24 mouse cellular contexts compared by ENCODE assay signal in the genomic region with DNA sequence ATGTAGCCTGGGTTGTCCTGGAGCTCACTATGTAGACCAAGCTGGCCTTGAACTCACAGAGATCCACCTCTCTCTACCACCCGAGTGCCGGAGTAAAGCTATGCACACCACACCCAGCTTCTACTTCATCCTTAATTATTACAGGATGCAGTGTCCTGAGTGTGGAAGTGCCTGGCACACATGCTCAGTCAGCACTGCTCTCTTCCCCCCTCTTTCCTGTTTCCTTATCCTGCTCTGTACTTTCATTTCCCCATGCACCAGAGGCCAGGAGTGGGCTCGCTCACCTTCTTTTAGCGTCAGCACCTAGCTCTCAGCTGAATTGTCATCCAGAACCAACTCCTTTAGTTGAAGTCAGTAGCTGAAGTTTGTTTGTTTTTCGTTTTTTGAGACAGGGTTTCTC. TPM values are rescaled to one million over a fixed set of nuclear protein-coding genes. Genes with fewer than 3 reads are reported as not detected.
A peak's percentile ranks its signal among the peaks of the same experiment; 100 is the strongest.
DNase-seq lines count a peak whose midpoint lies in the region; ATAC-seq and TF ChIP-seq lines count a peak whose summit lies in the region.
"Had no signal": no experiment of that assay in that cellular context is flagged by ENCODE, and none has a peak within 500 bp of the region (broad histone marks: within the 10 kb centered on the region; RNA-seq: fewer than 3 reads in every experiment).

No protein-coding gene starts in this region.

- no peak for DNase-seq in heart, adult 2 months
- DNase-seq in kidney, postnatal 25 days = peak; percentile 8 to 45
- no peak for DNase-seq in kidney, adult 11 months
- no peak for DNase-seq in adrenal gland, postnatal 4 days (ENCODE audit: low spot score in 2 of 2)
- DNase-seq: adrenal gland, postnatal 10 days; adrenal gland, postnatal 25 days; cerebellum, adult 11 months; cerebellum, adult 18-20 months; cerebellum, adult 8-10 months; cerebellum, adult 9-11 months; cerebellum, postnatal 14 days; cerebellum, postnatal 36 days; embryo, embryonic 11 days had no signal

- 51% methylated on average over 5 of the region's 5 CpGs for WGBS in heart, adult 2 months
- WGBS in heart, embryonic 11.5 days (ENCODE audit: insufficient replicate concordance) = 70% methylated on average over 5 of the region's 5 CpGs

- H3K9ac ChIP-seq in heart, adult 2 months (ENCODE audit: low read depth, low read length) = no peak overlapping the region
- H3K9ac ChIP-seq in heart, embryonic 11.5 days (ENCODE audit: low read depth, low read length) = no peak overlapping the region
- H3K9ac ChIP-seq: embryonic facial prominence, embryonic 13.5 days; embryonic facial prominence, embryonic 15.5 days; forebrain, embryonic 12.5 days had no signal

- no peak overlapping the region for H3K4me3 ChIP-seq in heart, adult 2 months
- no peak overlapping the region for H3K4me3 ChIP-seq in heart, embryonic 11.5 days (ENCODE audit: low read depth, low read length)
- H3K4me3 ChIP-seq in brown adipose tissue, adult 24 weeks (ENCODE audit: insufficient read depth, low read depth, low read length) = no peak overlapping the region
- H3K4me3 ChIP-seq: embryonic facial prominence, embryonic 13.5 days; embryonic facial prominence, embryonic 15.5 days; erythroblast, embryonic 14.5 days; forebrain, embryonic 10.5 days; forebrain, embryonic 12.5 days had no signal

- no peak for TF ChIP-seq POLR2A in heart, adult 2 months (IDR thresholded peaks at IDR 0.05; ENCODE audit: insufficient read depth, low read depth, low read length)

- no peak for ATAC-seq in heart, embryonic 11.5 days (replicated peaks; ENCODE audit: insufficient number of reproducible peaks, low FRiP score, low TSS enrichment)
- ATAC-seq: forebrain, embryonic 14.5 days; forebrain, embryonic 16.5 days had no signal

- no peaks in the 10 kb centered on the region for H3K36me3 ChIP-seq in heart, adult 2 months (ENCODE audit: control insufficient read depth, insufficient read depth, low read length)
- H3K36me3 ChIP-seq in heart, embryonic 11.5 days (ENCODE audit: control insufficient read depth, insufficient read depth, low read length) = no peaks in the 10 kb centered on the region
- H3K36me3 ChIP-seq: embryonic facial prominence, embryonic 13.5 days; embryonic facial prominence, embryonic 15.5 days; forebrain, embryonic 10.5 days; forebrain, embryonic 12.5 days had no signal

- intact Hi-C loops in heart, adult 2 months (cut with DNase I) = loop anchor here (10.0 kb wide), 1 partner anchor 166 kb away; a partner anchor contains a TSS

- no peak for TF ChIP-seq EP300 in heart, adult 2 months (IDR thresholded peaks at IDR 0.05; ENCODE audit: insufficient read depth, low read depth, low read length)

- H3K4me2 ChIP-seq in heart, embryonic 11.5 days = no peak overlapping the region
- H3K4me2 ChIP-seq: embryonic facial prominence, embryonic 13.5 days; embryonic facial prominence, embryonic 15.5 days; forebrain, embryonic 12.5 days had no signal

- TF ChIP-seq CTCF in heart, adult 2 months (IDR thresholded peaks at IDR 0.05) = no peak

- peaks cover 3% of the 10 kb centered on the region for H3K4me1 ChIP-seq in heart, adult 2 months (ENCODE audit: control insufficient read depth, insufficient read depth, low read length)
- H3K4me1 ChIP-seq in heart, embryonic 11.5 days (ENCODE audit: control insufficient read depth, insufficient read depth, low read length) = peaks cover 12% of the 10 kb centered on the region
- peaks cover 11% of the 10 kb centered on the region for H3K4me1 ChIP-seq in brown adipose tissue, adult 24 weeks (ENCODE audit: control insufficient read depth, insufficient read depth, insufficient read length, low read length)

- H3K27ac ChIP-seq in heart, adult 2 months = peak overlapping the region; percentile 17; the same call in 1 of the 2 replicates
- no peak overlapping the region for H3K27ac ChIP-seq in heart, embryonic 11.5 days (ENCODE audit: low read depth, low read length)
- peak overlapping the region; percentile 27 for H3K27ac ChIP-seq in brown adipose tissue, adult 24 weeks (replicated peaks; ENCODE audit: low read depth, low read length)
- H3K27ac ChIP-seq: embryonic facial prominence, embryonic 13.5 days; embryonic facial prominence, embryonic 15.5 days; forebrain, embryonic 10.5 days; forebrain, embryonic 12.5 days had no signal

- H3K79me2 ChIP-seq in heart, adult 2 months (replicated peaks; ENCODE audit: control insufficient read depth, insufficient read depth, low read length) = no peaks in the 10 kb centered on the region; the same call in 1 of the 2 replicates

- H3K9me3 ChIP-seq in heart, embryonic 11.5 days (replicated peaks; ENCODE audit: control insufficient read depth, low read length) = no peaks in the 10 kb centered on the region
- H3K9me3 ChIP-seq: embryonic facial prominence, embryonic 13.5 days; embryonic facial prominence, embryonic 15.5 days; forebrain, embryonic 10.5 days; forebrain, embryonic 12.5 days had no signal

- peaks cover 3% of the 10 kb centered on the region for H3K27me3 ChIP-seq in heart, adult 2 months (ENCODE audit: control insufficient read depth, insufficient read depth, low read length)
- peaks cover 20% of the 10 kb centered on the region for H3K27me3 ChIP-seq in heart, embryonic 11.5 days (ENCODE audit: control insufficient read depth, insufficient read depth, low read length)

RNA-seq across cellular contexts. Expression of a gene that starts 5.4 kb away (rescaled TPM):
- total RNA-seq in heart, adult 2 months (2021) = 10 to 100 TPM; 16.1 to 16.3 TPM
- 35.0 and 47.5 TPM in 2 replicates for polyA plus RNA-seq in heart, adult 2 months (2012; rRNA removed)
- polyA plus RNA-seq in heart, embryonic 11.5 days (2014; fragmentation: Nextera tagmentation; extraction: Ambion mirVana) = 5.3 and 8.1 TPM in 2 replicates
- polyA plus RNA-seq in brown adipose tissue, adult 24 weeks (2012; ENCODE audit: insufficient read depth, insufficient read length, missing spikeins) = 18.0 and 27.9 TPM in 2 replicates
- 100 to 1,000 TPM; 120 to 121 TPM for total RNA-seq in adrenal gland, postnatal 4 days (2021)
- total RNA-seq: common myeloid progenitor, adult 5-6 weeks; MEL had no signal

RNA-seq across cellular contexts. Expression of a gene that starts 15.6 kb away (rescaled TPM):
- total RNA-seq in heart, adult 2 months (2021) = 10 to 100 TPM; 30.6 to 32.2 TPM
- polyA plus RNA-seq in heart, adult 2 months (2012; rRNA removed) = 13.9 and 24.9 TPM in 2 replicates
- polyA plus RNA-seq in heart, embryonic 11.5 days (2014; fragmentation: Nextera tagmentation; extraction: Ambion mirVana) = 148 and 151 TPM in 2 replicates
- polyA plus RNA-seq in brown adipose tissue, adult 24 weeks (2012; ENCODE audit: insufficient read depth, insufficient read length, missing spikeins) = 30.2 and 30.6 TPM in 2 replicates
- total RNA-seq in adrenal gland, postnatal 4 days (2021) = 10 to 100 TPM; 81.8 to 92.6 TPM

RNA-seq across cellular contexts. Expression of a gene that starts 26.9 kb away (rescaled TPM):
- 10 to 100 TPM; 22.9 to 26.3 TPM for total RNA-seq in heart, adult 2 months (2021)
- polyA plus RNA-seq in heart, adult 2 months (2012; rRNA removed) = 15.2 and 21.8 TPM in 2 replicates
- 25.3 and 26.9 TPM in 2 replicates for polyA plus RNA-seq in heart, embryonic 11.5 days (2014; fragmentation: Nextera tagmentation; extraction: Ambion mirVana)
- 12.6 and 13.2 TPM in 2 replicates for polyA plus RNA-seq in brown adipose tissue, adult 24 weeks (2012; ENCODE audit: insufficient read depth, insufficient read length, missing spikeins)
- 10 to 100 TPM; 56.4 to 57.6 TPM for total RNA-seq in adrenal gland, postnatal 4 days (2021)

RNA-seq across cellular contexts. Expression of a gene that starts 30.5 kb away (rescaled TPM):
- 10 to 100 TPM; 60.0 to 71.3 TPM for total RNA-seq in heart, adult 2 months (2021)
- 50.7 and 89.1 TPM in 2 replicates for polyA plus RNA-seq in heart, adult 2 months (2012; rRNA removed)
- polyA plus RNA-seq in heart, embryonic 11.5 days (2014; fragmentation: Nextera tagmentation; extraction: Ambion mirVana) = 76.0 TPM in 2 replicates
- 55.5 and 71.6 TPM in 2 replicates for polyA plus RNA-seq in brown adipose tissue, adult 24 weeks (2012; ENCODE audit: insufficient read depth, insufficient read length, missing spikeins)
- 10 to 100 TPM; 70.9 to 72.3 TPM for total RNA-seq in adrenal gland, postnatal 4 days (2021)

RNA-seq across cellular contexts. Expression of a gene that starts 49.0 kb away (rescaled TPM):
- total RNA-seq in heart, adult 2 months (2021) = 10 to 100 TPM; 90.0 to 93.0 TPM
- polyA plus RNA-seq in heart, adult 2 months (2012; rRNA removed) = 30.4 and 51.4 TPM in 2 replicates
- polyA plus RNA-seq in heart, embryonic 11.5 days (2014; fragmentation: Nextera tagmentation; extraction: Ambion mirVana) = 70.3 and 73.9 TPM in 2 replicates
- 39.6 and 51.2 TPM in 2 replicates for polyA plus RNA-seq in brown adipose tissue, adult 24 weeks (2012; ENCODE audit: insufficient read depth, insufficient read length, missing spikeins)
- 100 to 1,000 TPM; 137 to 138 TPM for total RNA-seq in adrenal gland, postnatal 4 days (2021)

Comparison
In these comparisons a context has a peak if more than half of its experiments do, and no peak if none do; other contexts are left out.
1. DNase-seq: peak in kidney, postnatal 25 days (2 of 2); none in heart, adult 2 months (0 of 2), kidney, adult 11 months (single experiment) and adrenal gland, postnatal 4 days (0 of 2).